Mouse (Mus musculus) bone marrow macrophage, adult 2 months (primary cell): Measurements from ENCODE around the gene Cpm.

Experiments
- CTCF ChIP-seq: IDR thresholded peaks from 2 replicates; pipeline ENCODE4 v1.5.1; 2012; ENCODE audit warnings: low read depth, mild to moderate bottlenecking, low read length, moderate library complexity
- POLR2A ChIP-seq: IDR thresholded peaks from 2 replicates; pipeline ENCODE4 v1.6.1; 2012; ENCODE audit warnings: mild to moderate bottlenecking, low read depth, low read length, borderline replicate concordance

DNA sequence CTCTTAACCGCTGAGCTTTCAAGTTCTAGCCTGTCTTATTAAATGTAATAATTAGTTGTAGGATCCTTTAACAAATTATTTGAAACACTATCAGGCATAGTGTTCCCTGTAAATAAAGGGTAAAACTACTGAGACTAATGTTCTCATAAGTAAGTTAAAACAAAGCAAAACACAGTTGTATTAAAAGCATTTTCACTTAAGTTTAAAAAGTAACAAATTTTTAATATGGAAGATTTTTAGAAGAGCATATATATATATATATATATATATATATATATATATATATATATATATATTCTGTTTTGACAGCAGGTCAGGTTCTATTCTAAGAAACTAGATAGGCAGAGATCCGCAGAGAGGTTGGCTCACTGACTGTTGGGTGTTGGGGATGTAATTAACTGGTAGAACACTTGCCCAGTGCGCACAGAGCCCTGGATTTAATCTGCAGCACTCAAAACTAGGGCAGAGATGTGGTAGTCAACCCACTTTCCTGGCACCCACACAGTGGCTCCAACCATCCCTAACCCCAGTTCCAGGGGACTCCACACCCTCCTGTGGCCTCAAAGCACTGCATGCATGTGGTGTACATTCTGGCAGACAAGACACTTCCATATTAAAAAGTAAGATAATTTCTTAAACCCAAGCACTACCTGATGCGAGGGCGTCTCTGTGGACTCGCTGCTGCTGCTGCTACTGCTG, 65.1 kb downstream of the Cpm start:
- no peak for TF ChIP-seq POLR2A
- no peak for TF ChIP-seq CTCF
